Mouse (Mus musculus) erythroblast, embryonic 14.5 days (primary cell): Measurements from ENCODE around the gene Atxn2l.

ENCODE experiments used
- GATA1 ChIP-seq: IDR thresholded peaks from 2 replicates; pipeline ENCODE4 v1.6.1; 2012; ENCODE audit warnings: low read length, inconsistent platforms, mixed read lengths
- TAL1 ChIP-seq: IDR thresholded peaks from 3 replicates; pipeline ENCODE4 v1.6.1; 2012; ENCODE audit warnings: low read length, inconsistent platforms, mixed read lengths

GRCm38 (mm10) chr7:126502751-126503150, 486 bp downstream of the Atxn2l start:
- TF ChIP-seq GATA1 (no peak), TAL1 (no peak)
